Mouse (Mus musculus) E14TG2a.4 (cell line): ENCODE measurements around the gene Bcl11b.

Experiments
- H3K27me3 ChIP-seq: 2 replicates; pipeline ENCODE4 v1.6.1; 2014; ENCODE audit warnings: low read length, control low read depth; ENCODE audit not compliant: insufficient read depth
- H3K36me3 ChIP-seq: 2 replicates; pipeline ENCODE4 v1.6.1; 2014; ENCODE audit warnings: low read length, control low read depth; ENCODE audit not compliant: insufficient read depth
- H3K4me1 ChIP-seq: replicated peaks from 2 replicates; pipeline ENCODE4 v1.6.1; 2014; ENCODE audit warnings: low read depth, low read length, control low read depth
- H3K4me3 ChIP-seq: replicated peaks from 2 replicates; pipeline ENCODE4 v1.5.1; 2014; ENCODE audit warnings: mild to moderate bottlenecking, low read length
- H3K9me3 ChIP-seq: 2 replicates; pipeline ENCODE4 v1.6.1; 2014; ENCODE audit warnings: low read length, control low read depth
- CTCF ChIP-seq: conservative IDR thresholded peaks from 2 replicates; pipeline ENCODE4 v1.5.1; 2014; ENCODE audit warnings: low read length
- NANOG ChIP-seq: IDR thresholded peaks from 2 replicates; pipeline ENCODE4 v1.6.1; 2014; ENCODE audit warnings: borderline replicate concordance, low read length, mixed read lengths
- POU5F1 ChIP-seq: IDR thresholded peaks from 2 replicates; pipeline ENCODE4 v1.6.1; 2014; ENCODE audit warnings: low read length, borderline replicate concordance

Gene Bcl11b

DNA sequence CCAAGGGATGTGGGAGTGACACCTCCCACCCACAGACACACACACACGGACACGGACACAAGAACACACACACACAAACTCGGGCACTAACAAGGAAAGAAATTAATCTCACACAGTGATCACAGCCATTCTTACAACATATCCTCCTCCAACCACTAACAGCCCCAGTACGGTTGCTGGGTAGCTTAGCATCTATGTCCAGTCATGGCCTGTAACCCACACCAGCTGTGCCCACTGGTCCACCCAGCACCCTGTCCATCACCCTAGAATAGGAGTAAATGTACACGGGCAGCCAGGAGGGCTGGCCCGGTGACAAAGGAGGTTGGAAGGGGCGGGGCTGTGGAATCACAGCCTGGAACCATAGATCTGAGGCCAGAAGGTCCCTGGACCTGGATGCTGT, 74.5 kb downstream of the Bcl11b start:
- H3K27me3 ChIP-seq, result peaks cover 46% of the 10 kb centered on the region
- TF ChIP-seq NANOG, result no peak
- no peak for TF ChIP-seq POU5F1
- TF ChIP-seq CTCF, result no peak
- no peaks in the 10 kb centered on the region for H3K36me3 ChIP-seq
- H3K4me1 ChIP-seq, result peaks cover 5% of the 10 kb centered on the region; the same call in 1 of the 2 replicates
- no peaks in the 10 kb centered on the region for H3K9me3 ChIP-seq
- H3K4me3 ChIP-seq, result no peak overlapping the region

DNA sequence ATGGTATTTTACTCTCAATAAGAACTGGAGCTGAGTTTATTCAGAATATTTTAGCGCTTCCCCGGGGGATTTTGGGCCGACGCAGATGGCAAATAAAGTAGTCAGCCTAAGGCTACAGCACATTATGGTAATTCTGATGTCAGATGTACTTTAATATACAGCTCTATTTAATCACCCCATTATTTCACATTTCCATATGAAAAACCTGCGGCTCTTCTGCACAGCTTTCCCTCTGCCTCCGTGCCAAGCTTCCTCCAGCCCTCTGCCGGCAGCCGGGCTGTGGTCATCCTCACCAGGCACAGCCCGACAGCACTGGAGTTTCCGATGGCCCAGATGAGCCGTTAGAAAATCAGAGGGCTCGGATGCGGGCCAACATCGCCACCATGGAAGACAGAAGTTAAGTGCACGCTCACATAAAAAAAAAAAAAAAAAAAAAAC, 74.9 kb downstream of the Bcl11b start:
- TF ChIP-seq POU5F1 (no peak), CTCF (no peak), NANOG (no peak)
- H3K36me3 ChIP-seq, result no peaks in the 10 kb centered on the region
- peaks cover 5% of the 10 kb centered on the region; the same call in 1 of the 2 replicates for H3K4me1 ChIP-seq
- H3K4me3 ChIP-seq, result no peak overlapping the region
- H3K27me3 ChIP-seq, result peaks cover 42% of the 10 kb centered on the region
- H3K9me3 ChIP-seq, result no peaks in the 10 kb centered on the region

- H3K4me1 ChIP-seq, result peaks cover 5% of the 10 kb centered on the region; the same call in 1 of the 2 replicates
- H3K36me3 ChIP-seq, result no peaks in the 10 kb centered on the region
- H3K9me3 ChIP-seq, result no peaks in the 10 kb centered on the region
- H3K4me3 ChIP-seq, result no peak overlapping the region
- no peak for TF ChIP-seq CTCF
- TF ChIP-seq NANOG, result no peak
- TF ChIP-seq POU5F1, result no peak
- peaks cover 41% of the 10 kb centered on the region for H3K27me3 ChIP-seq
These were observed 75.4 kb downstream of the Bcl11b start for GRCm38 (mm10) chr12:107927961-107928431.

DNA sequence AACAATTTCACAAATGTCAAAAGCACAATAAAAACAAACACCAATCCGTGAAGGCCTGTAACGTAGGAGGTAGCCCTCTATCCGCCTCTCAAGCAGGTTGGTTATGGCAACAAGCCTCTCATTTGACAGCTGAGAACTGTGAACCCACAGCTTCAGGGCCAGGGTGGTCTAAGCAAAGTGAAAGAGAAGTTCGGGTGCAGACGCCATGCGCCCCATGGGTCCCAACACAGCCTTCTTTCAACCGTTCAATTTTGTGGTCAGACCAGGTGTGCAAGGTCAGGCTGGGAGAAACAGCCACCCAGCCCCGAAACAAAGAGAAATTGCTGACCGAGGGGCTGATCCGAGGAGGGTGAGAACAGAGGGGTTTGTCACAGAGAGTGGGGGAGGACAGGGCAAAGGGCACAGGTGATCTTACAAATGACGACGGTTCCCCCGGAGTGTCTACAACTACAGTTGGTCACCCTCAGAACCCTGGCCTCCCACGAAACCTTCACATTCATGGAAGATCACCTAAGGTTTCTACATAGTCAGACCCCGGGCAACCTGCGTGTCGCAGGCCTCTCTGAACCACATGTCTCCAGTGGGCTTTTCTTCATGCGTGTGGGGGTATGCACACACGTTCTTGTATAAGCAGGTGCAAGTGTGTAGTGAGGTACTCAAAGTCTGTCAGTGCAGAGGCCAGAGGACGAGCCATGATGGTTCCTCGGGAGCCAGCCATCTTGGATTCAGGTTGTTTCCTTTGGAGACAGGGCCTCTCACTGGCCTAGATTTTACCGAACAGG, 77.1 kb downstream of the Bcl11b start:
- TF ChIP-seq POU5F1 (no peak), NANOG (no peak), CTCF (no peak)
- H3K9me3 ChIP-seq, result no peaks in the 10 kb centered on the region
- H3K4me3 ChIP-seq, result no peak overlapping the region
- no peaks in the 10 kb centered on the region for H3K36me3 ChIP-seq
- H3K27me3 ChIP-seq, result peaks cover 51% of the 10 kb centered on the region
- peaks cover 5% of the 10 kb centered on the region; the same call in 1 of the 2 replicates for H3K4me1 ChIP-seq

GRCm38 (mm10) chr12:107924696-107925095, 78.7 kb downstream of the Bcl11b start:
- no peaks in the 10 kb centered on the region for H3K36me3 ChIP-seq
- H3K27me3 ChIP-seq, result peaks cover 55% of the 10 kb centered on the region
- H3K4me1 ChIP-seq, result peaks cover 5% of the 10 kb centered on the region; the same call in 1 of the 2 replicates
- no peak overlapping the region for H3K4me3 ChIP-seq
- no peaks in the 10 kb centered on the region for H3K9me3 ChIP-seq
- TF ChIP-seq POU5F1, result no peak
- no peak for TF ChIP-seq NANOG

- Histone ChIP-seq H3K4me3 (no peak overlapping the region), H3K9me3 (no peaks in the 10 kb centered on the region), H3K4me1 (peaks cover 5% of the 10 kb centered on the region; the same call in 1 of the 2 replicates), H3K27me3 (peaks cover 62% of the 10 kb centered on the region), H3K36me3 (no peaks in the 10 kb centered on the region)
- TF ChIP-seq NANOG (no peak), POU5F1 (no peak), CTCF (no peak)
These were observed 79.4 kb downstream of the Bcl11b start for GRCm38 (mm10) chr12:107923963-107924362.

DNA sequence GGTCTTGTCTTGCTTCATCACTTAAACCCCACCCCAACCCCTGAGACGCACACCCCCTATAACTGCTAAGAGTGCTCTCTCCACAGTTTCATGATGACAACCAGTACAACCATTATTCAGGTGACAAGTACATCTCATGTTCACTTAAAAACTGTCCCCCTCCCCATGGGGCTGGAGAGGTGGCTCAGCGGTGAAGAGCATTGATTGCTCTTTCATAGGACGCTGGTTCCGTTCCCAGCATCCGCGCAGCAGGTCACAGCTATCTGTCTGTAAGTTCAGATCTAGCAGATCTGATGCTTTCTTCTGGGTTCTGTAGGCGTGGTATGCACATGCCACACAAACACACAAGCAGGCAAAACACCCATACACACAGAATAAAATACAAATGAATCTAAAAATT, 81.2 kb downstream of the Bcl11b start:
- Histone ChIP-seq H3K27me3 (peaks cover 75% of the 10 kb centered on the region), H3K36me3 (no peaks in the 10 kb centered on the region), H3K9me3 (0 out of 2 replicates have a peak, but pooled peaks cover 6% of the 10 kb centered on the region), H3K4me1 (peaks cover 1% of the 10 kb centered on the region; the same call in 1 of the 2 replicates), H3K4me3 (no peak overlapping the region)
- TF ChIP-seq CTCF (no peak), NANOG (no peak), POU5F1 (no peak)

DNA sequence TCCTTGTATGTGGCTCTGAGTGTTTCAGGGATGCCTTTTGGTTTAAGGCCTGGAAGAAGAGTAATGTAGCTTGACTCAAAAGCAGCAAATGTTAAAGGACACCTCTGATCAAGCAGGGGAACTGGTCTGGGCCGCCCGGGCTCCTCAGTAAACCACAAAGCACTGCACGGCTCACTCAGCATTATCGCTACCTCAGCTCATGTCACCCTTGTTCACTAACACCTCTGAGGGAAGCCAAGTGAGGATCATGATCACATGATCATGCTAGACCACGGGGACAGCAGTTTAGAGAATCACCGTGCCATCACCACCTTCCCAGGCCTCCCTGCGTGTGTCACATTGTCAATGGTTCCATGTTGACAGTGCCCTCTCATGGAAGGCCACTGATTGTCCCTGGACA, 81.8 kb downstream of the Bcl11b start:
- Histone ChIP-seq H3K4me3 (no peak overlapping the region), H3K9me3 (0 out of 2 replicates have a peak, but pooled peaks cover 6% of the 10 kb centered on the region), H3K4me1 (peaks cover 8% of the 10 kb centered on the region; the same call in 1 of the 2 replicates), H3K27me3 (peaks cover 80% of the 10 kb centered on the region), H3K36me3 (no peaks in the 10 kb centered on the region)
- no peak for TF ChIP-seq POU5F1
- no peak for TF ChIP-seq CTCF
- no peak for TF ChIP-seq NANOG
